Comparison of ENCODE assay signal across 12 mouse cellular contexts in genomic region chr15:57542630-57543029, GRCm38 (mm10).
A peak's percentile ranks its signal among the peaks of the same experiment; 100 is the strongest.
DNase-seq lines count a peak whose midpoint lies in the region; ATAC-seq and TF ChIP-seq lines count a peak whose summit lies in the region.
"Had no signal": no experiment of that assay in that cellular context is flagged by ENCODE, and none has a peak within 500 bp of the region (broad histone marks: within the 10 kb centered on the region; RNA-seq: fewer than 3 reads in every experiment).

No protein-coding gene starts in this region.

- intact Hi-C loops in gastrocnemius, adult 2 months (cut with DNase I): no loop called here

- no peak overlapping the region for H3K27ac ChIP-seq in gastrocnemius, adult 2 months
- H3K27ac ChIP-seq in limb, embryonic 11.5 days (replicated peaks; ENCODE audit: low read depth, low read length): no peak overlapping the region
- no peak overlapping the region for H3K27ac ChIP-seq in limb, embryonic 10.5 days
- H3K27ac ChIP-seq: embryonic facial prominence, embryonic 12.5 days; macrophage had no signal

- DNase-seq in gastrocnemius, adult 2 months: no peak
- no peak for DNase-seq in gastrocnemius, postnatal 25 days
- peak; percentile 50 for DNase-seq in limb, embryonic 11.5 days (ENCODE audit: low spot score)
- DNase-seq in limb, embryonic 10.5 days (ENCODE audit: low spot score): no peak
- DNase-seq in brain, adult 2 months (ENCODE audit: low read depth, low spot score): peak; percentile 17
- DNase-seq in mesoderm, embryonic 11.5 days (ENCODE audit: low read depth, low spot score): peak; percentile 20
- DNase-seq in cerebellum, adult 9-10 months: no peak
- DNase-seq: heart, postnatal 4 days had no signal

- no peaks in the 10 kb centered on the region for H3K4me1 ChIP-seq in limb, embryonic 11.5 days (ENCODE audit: control insufficient read depth, insufficient read depth, low read length)
- H3K4me1 ChIP-seq in limb, embryonic 10.5 days: 0 out of 2 replicates have a peak, but pooled peaks cover 3% of the 10 kb centered on the region
- H3K4me1 ChIP-seq: embryonic facial prominence, embryonic 12.5 days had no signal

- no peak overlapping the region for H3K4me2 ChIP-seq in limb, embryonic 11.5 days (ENCODE audit: low read depth, severe bottlenecking)
- H3K4me2 ChIP-seq: embryonic facial prominence, embryonic 12.5 days had no signal

- no peak for ATAC-seq in limb, embryonic 11.5 days (ENCODE audit: insufficient number of reproducible peaks, low FRiP score, low TSS enrichment, low read depth)
- no peak for ATAC-seq in monocyte, adult 5-6 weeks (replicated peaks; ENCODE audit: insufficient number of reproducible peaks, low FRiP score, low TSS enrichment, poor library complexity, severe bottlenecking)
- ATAC-seq: CD4-positive, CD25-positive, alpha-beta regulatory T cell, adult 4 months had no signal

- WGBS in limb, embryonic 11.5 days: 27% methylated on average over 3 of the region's 3 CpGs
- WGBS in limb, embryonic 10.5 days: 32% methylated on average over 3 of the region's 3 CpGs

- no peak overlapping the region for H3K4me3 ChIP-seq in gastrocnemius, adult 2 months
- no peak overlapping the region for H3K4me3 ChIP-seq in limb, embryonic 11.5 days (ENCODE audit: low read depth, low read length)
- H3K4me3 ChIP-seq in limb, embryonic 10.5 days: no peak overlapping the region
- H3K4me3 ChIP-seq: embryonic facial prominence, embryonic 12.5 days had no signal

- H3K27me3 ChIP-seq in limb, embryonic 11.5 days (ENCODE audit: control insufficient read depth, insufficient read depth, low read length): no peaks in the 10 kb centered on the region
- no peaks in the 10 kb centered on the region for H3K27me3 ChIP-seq in limb, embryonic 10.5 days (ENCODE audit: low read depth, poor library complexity, severe bottlenecking)
- H3K27me3 ChIP-seq: embryonic facial prominence, embryonic 12.5 days had no signal

- no peak overlapping the region for H3K9ac ChIP-seq in limb, embryonic 11.5 days (ENCODE audit: low read length)
- H3K9ac ChIP-seq: embryonic facial prominence, embryonic 12.5 days had no signal

- no peaks in the 10 kb centered on the region for H3K36me3 ChIP-seq in limb, embryonic 11.5 days (ENCODE audit: control insufficient read depth, insufficient read depth, low read length)
- no peaks in the 10 kb centered on the region for H3K36me3 ChIP-seq in limb, embryonic 10.5 days
- H3K36me3 ChIP-seq: embryonic facial prominence, embryonic 12.5 days had no signal

- H3K9me3 ChIP-seq in limb, embryonic 11.5 days (ENCODE audit: control insufficient read depth, low read length): no peaks in the 10 kb centered on the region
- no peaks in the 10 kb centered on the region for H3K9me3 ChIP-seq in limb, embryonic 10.5 days (replicated peaks)
- H3K9me3 ChIP-seq: embryonic facial prominence, embryonic 12.5 days had no signal

- peak; percentile 31; the same call in 1 of the 2 replicates for TF ChIP-seq CTCF in gastrocnemius, adult 2 months (IDR thresholded peaks at IDR 0.05)

Comparison
In these comparisons a context has a peak if more than half of its experiments do, and no peak if none do; other contexts are left out.
1. DNase-seq: peak in limb, embryonic 11.5 days (single experiment), brain, adult 2 months (single experiment) and mesoderm, embryonic 11.5 days (single experiment); none in gastrocnemius, adult 2 months (single experiment), gastrocnemius, postnatal 25 days (single experiment), limb, embryonic 10.5 days (single experiment) and cerebellum, adult 9-10 months (single experiment).